Mouse (Mus musculus) midbrain, embryonic 15.5 days (tissue): Measurements from ENCODE around the gene Slc6a1. TPM values are rescaled to one million over a fixed set of nuclear protein-coding genes. Genes with fewer than 3 reads are reported as not detected.
A peak's percentile ranks its signal among the peaks of the same experiment; 100 is the strongest.
"Not testable (repeated sequence)": the region's sequence is repeated elsewhere in the genome, so short reads cannot be mapped to it uniquely, and the experiment has no call there.

Experiments used
- ATAC-seq: fragments of 200-750 bp; cut with Nextera tagmentation; replicated peaks from 2 replicates; pipeline ENCODE4 v1.8.0; 2017; ENCODE audit warnings: moderate TSS enrichment
- H3K27ac ChIP-seq: fragments of 300-500 bp; sonication (generic); 2 replicates; pipeline ENCODE4 v1.5.1; 2015; ENCODE audit warnings: mild to moderate bottlenecking, inconsistent platforms
- H3K27me3 ChIP-seq: fragments of 300-500 bp; sonication (generic); replicated peaks from 2 replicates; pipeline ENCODE4 v1.6.1; 2015; ENCODE audit warnings: inconsistent platforms
- H3K36me3 ChIP-seq: fragments of 300-500 bp; sonication (generic); replicated peaks from 2 replicates; pipeline ENCODE4 v1.6.1; 2015; ENCODE audit warnings: inconsistent platforms
- H3K4me1 ChIP-seq: fragments of 300-500 bp; sonication (generic); 2 replicates; pipeline ENCODE4 v1.6.1; 2015; ENCODE audit warnings: inconsistent platforms
- H3K4me2 ChIP-seq: fragments of 300-500 bp; sonication (generic); 2 replicates; pipeline ENCODE4 v1.6.1; 2015; ENCODE audit warnings: inconsistent platforms, mild to moderate bottlenecking, moderate library complexity
- H3K4me3 ChIP-seq: fragments of 300-500 bp; sonication (generic); 2 replicates; pipeline ENCODE4 v1.5.1; 2015; ENCODE audit warnings: mild to moderate bottlenecking, inconsistent platforms
- H3K9ac ChIP-seq: fragments of 300-500 bp; sonication (generic); 2 replicates; pipeline ENCODE4 v1.6.1; 2015; ENCODE audit warnings: mild to moderate bottlenecking, inconsistent platforms
- H3K9me3 ChIP-seq: fragments of 300-500 bp; sonication (generic); 2 replicates; pipeline ENCODE4 v1.6.1; 2016; ENCODE audit warnings: inconsistent platforms
- whole genome bisulfite sequencing: fragments of 180-500 bp; shearing (Covaris S2); methylation state at CpG from one replicate; pipeline ENCODE4 v1.1.7; 2015; ENCODE audit warnings: mixed read lengths; 5-methylcytosine and 5-hydroxymethylcytosine counted together
- polyA plus RNA-seq: library from polyadenylated mRNA; unstranded; fragments of >200 nt; fragmentation: Nextera tagmentation; extraction: Ambion mirVana; gene quantifications from 2 replicates; pipeline ENCODE4 v1.2.1, GENCODE M21; 2015

The Slc6a1 gene
- polyA plus RNA-seq, 1 experiment from 2014 or later: 155 TPM

GRCm38 (mm10) chr6:114336128-114336943 is 53.9 kb downstream of the Slc6a1 start:
- H3K4me3 ChIP-seq: no peak overlapping the region
- no peak overlapping the region for H3K9ac ChIP-seq
- H3K4me1 ChIP-seq: peaks cover 5% of the 10 kb centered on the region; the same call in 1 of the 2 replicates
- H3K36me3 ChIP-seq: no peaks in the 10 kb centered on the region
- no peaks in the 10 kb centered on the region for H3K9me3 ChIP-seq
- H3K4me2 ChIP-seq: no peak overlapping the region
- no peaks in the 10 kb centered on the region for H3K27me3 ChIP-seq
- ATAC-seq: no peak
- 55% methylated on average over 11 of the region's 11 CpGs for WGBS
- H3K27ac ChIP-seq: 0 out of 2 replicates have a peak overlapping the region, but pooled peaks have one; percentile 20

GRCm38 (mm10) chr6:114336944-114337215 is 54.4 kb downstream of the Slc6a1 start:
- H3K4me2 ChIP-seq: no peak overlapping the region
- H3K27me3 ChIP-seq: no peaks in the 10 kb centered on the region
- 32% methylated on average over 1 of the region's 1 CpGs for WGBS
- H3K9ac ChIP-seq: no peak overlapping the region
- no peaks in the 10 kb centered on the region for H3K36me3 ChIP-seq
- H3K4me3 ChIP-seq: no peak overlapping the region
- ATAC-seq: no peak
- H3K9me3 ChIP-seq: no peaks in the 10 kb centered on the region
- H3K27ac ChIP-seq: 0 out of 2 replicates have a peak overlapping the region, but pooled peaks have one; percentile 20
- H3K4me1 ChIP-seq: peaks cover 5% of the 10 kb centered on the region; the same call in 1 of the 2 replicates

DNA sequence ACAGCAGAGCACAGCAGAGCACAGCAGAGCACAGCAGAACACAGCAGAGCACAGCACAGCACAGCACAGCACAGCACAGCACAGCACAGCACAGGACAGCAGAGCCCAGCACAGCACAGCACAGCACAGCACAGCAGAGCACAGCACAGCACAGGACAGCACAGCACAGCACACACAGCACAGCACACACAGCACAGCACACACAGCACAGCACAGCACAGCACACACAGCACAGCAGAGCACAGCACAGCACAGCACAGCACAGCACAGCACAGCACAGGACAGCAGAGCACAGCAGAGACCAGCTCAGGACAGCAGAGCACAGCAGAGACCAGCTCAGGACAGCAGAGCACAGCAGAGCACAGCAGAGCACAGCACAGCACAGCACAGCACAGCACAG is 58.9 kb downstream of the Slc6a1 start:
- not testable (repeated sequence) for ATAC-seq, H3K27ac ChIP-seq, H3K9me3 ChIP-seq, H3K9ac ChIP-seq, H3K27me3 ChIP-seq, H3K4me2 ChIP-seq, H3K4me3 ChIP-seq, H3K4me1 ChIP-seq, H3K36me3 ChIP-seq

DNA sequence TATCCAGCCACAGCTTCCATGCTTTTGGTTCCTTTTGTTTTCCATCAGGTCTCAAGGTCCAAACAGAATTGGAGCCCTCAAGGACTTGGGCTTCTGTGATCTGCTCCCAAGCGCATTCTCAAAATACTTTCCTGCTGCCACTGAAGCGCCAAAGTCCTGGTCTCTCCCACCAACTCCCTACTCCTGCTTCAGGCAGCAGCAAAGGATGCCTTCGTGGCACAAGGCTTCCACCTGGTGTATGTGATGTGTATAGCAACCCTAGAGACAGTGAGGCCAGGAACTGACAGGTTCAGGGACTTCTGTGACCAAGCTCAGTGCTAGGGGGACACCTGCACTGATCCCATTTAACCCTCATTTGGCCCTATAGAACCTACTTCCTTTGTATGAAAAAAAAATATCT is 61.3 kb downstream of the Slc6a1 start:
- Histone ChIP-seq H3K4me2 (no peak overlapping the region), H3K27ac (no peak overlapping the region), H3K4me3 (no peak overlapping the region), H3K9me3 (no peaks in the 10 kb centered on the region), H3K9ac (no peak overlapping the region), H3K27me3 (0 out of 2 replicates have a peak, but pooled peaks cover 3% of the 10 kb centered on the region), H3K36me3 (no peaks in the 10 kb centered on the region), H3K4me1 (peaks cover 7% of the 10 kb centered on the region)
- peak; percentile 50; the same call in 1 of the 2 replicates for ATAC-seq
- 17% methylated on average over 3 of the region's 3 CpGs for WGBS

- Histone ChIP-seq H3K9me3 (no peaks in the 10 kb centered on the region), H3K27ac (no peak overlapping the region), H3K4me2 (no peak overlapping the region), H3K36me3 (no peaks in the 10 kb centered on the region), H3K27me3 (0 out of 2 replicates have a peak, but pooled peaks cover 3% of the 10 kb centered on the region), H3K4me1 (peaks cover 7% of the 10 kb centered on the region), H3K4me3 (no peak overlapping the region), H3K9ac (no peak overlapping the region)
- ATAC-seq: no peak
- 43% methylated on average over 4 of the region's 4 CpGs for WGBS
These were observed 62.7 kb downstream of the Slc6a1 start for GRCm38 (mm10) chr6:114345156-114345555.

GRCm38 (mm10) chr6:114347831-114348754 is 65.7 kb downstream of the Slc6a1 start:
- Histone ChIP-seq H3K36me3 (no peaks in the 10 kb centered on the region), H3K27me3 (0 out of 2 replicates have a peak, but pooled peaks cover 3% of the 10 kb centered on the region), H3K9me3 (no peaks in the 10 kb centered on the region), H3K4me2 (no peak overlapping the region), H3K27ac (0 out of 2 replicates have a peak overlapping the region, but pooled peaks have one; percentile 13), H3K4me3 (no peak overlapping the region), H3K9ac (no peak overlapping the region), H3K4me1 (peaks cover 7% of the 10 kb centered on the region)
- WGBS: 33% methylated on average over 13 of the region's 13 CpGs
- ATAC-seq: peak; percentile 60

GRCm38 (mm10) chr6:114354635-114355034 is 72.2 kb downstream of the Slc6a1 start:
- Histone ChIP-seq H3K4me1 (no peaks in the 10 kb centered on the region), H3K9me3 (no peaks in the 10 kb centered on the region), H3K27me3 (no peaks in the 10 kb centered on the region), H3K27ac (no peak overlapping the region), H3K4me3 (no peak overlapping the region), H3K9ac (no peak overlapping the region), H3K36me3 (no peaks in the 10 kb centered on the region), H3K4me2 (no peak overlapping the region)
- no peak for ATAC-seq
- WGBS: 78% methylated on average over 4 of the region's 4 CpGs

GRCm38 (mm10) chr6:114358171-114358570 is 75.7 kb downstream of the Slc6a1 start:
- no peak for ATAC-seq
- Histone ChIP-seq H3K36me3 (no peaks in the 10 kb centered on the region), H3K27me3 (no peaks in the 10 kb centered on the region), H3K4me2 (no peak overlapping the region), H3K9me3 (no peaks in the 10 kb centered on the region), H3K4me3 (no peak overlapping the region), H3K9ac (no peak overlapping the region), H3K27ac (no peak overlapping the region), H3K4me1 (no peaks in the 10 kb centered on the region)
- WGBS: 52% methylated on average over 3 of the region's 3 CpGs

GRCm38 (mm10) chr6:114362355-114362754 is 79.9 kb downstream of the Slc6a1 start:
- H3K36me3 ChIP-seq: no peaks in the 10 kb centered on the region
- no peak overlapping the region for H3K4me3 ChIP-seq
- no peaks in the 10 kb centered on the region for H3K9me3 ChIP-seq
- H3K9ac ChIP-seq: no peak overlapping the region
- 82% methylated on average over 4 of the region's 4 CpGs for WGBS
- ATAC-seq: no peak
- H3K27me3 ChIP-seq: no peaks in the 10 kb centered on the region
- H3K4me1 ChIP-seq: no peaks in the 10 kb centered on the region
- no peak overlapping the region for H3K4me2 ChIP-seq
- H3K27ac ChIP-seq: no peak overlapping the region

DNA sequence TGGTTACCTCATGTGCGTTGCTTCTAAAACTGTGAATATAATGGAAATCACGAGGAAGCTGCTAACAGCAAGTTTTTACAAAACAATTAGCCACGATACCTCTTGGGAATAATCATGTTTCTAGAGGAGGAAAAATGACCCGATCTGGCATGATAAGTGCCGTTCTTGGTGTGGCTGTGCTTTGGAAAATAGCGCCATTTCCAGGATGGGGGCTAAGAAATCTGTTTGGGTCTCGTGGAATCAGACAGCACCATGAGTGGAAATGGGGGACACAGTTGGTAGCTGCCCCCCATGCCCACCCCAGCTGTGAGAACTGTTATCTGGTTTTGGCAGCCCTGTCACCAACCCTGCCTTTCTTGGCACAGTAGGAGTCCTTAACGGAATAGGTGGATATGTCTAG is 81.3 kb downstream of the Slc6a1 start:
- H3K9ac ChIP-seq: no peak overlapping the region
- no peak overlapping the region for H3K27ac ChIP-seq
- WGBS: 82% methylated on average over 8 of the region's 8 CpGs
- no peaks in the 10 kb centered on the region for H3K4me1 ChIP-seq
- H3K36me3 ChIP-seq: no peaks in the 10 kb centered on the region
- no peak overlapping the region for H3K4me2 ChIP-seq
- no peaks in the 10 kb centered on the region for H3K27me3 ChIP-seq
- ATAC-seq: no peak
- H3K4me3 ChIP-seq: no peak overlapping the region
- no peaks in the 10 kb centered on the region for H3K9me3 ChIP-seq

DNA sequence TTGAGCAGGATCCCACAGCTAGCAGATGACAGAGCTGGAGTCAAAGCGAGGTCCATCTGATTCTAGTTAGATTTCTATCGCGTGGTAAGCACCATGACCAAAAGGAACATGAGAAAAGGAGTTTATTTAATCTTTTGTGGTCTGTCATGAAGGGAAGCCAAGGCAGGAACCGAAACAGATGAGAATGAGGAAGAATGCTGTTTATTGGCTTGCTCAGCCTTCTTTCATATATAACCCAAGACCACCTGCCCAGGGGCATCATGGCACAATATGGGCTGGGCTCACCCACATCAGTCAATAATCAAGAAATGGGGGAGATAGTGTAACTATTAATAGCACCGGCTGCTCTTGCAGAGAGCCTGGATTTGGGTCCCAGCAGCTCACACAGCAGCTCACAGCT is 82.3 kb downstream of the Slc6a1 start:
- ATAC-seq: no peak

GRCm38 (mm10) chr6:114366191-114366590 is 83.8 kb downstream of the Slc6a1 start:
- Histone ChIP-seq H3K4me2 (no peak overlapping the region), H3K36me3 (no peaks in the 10 kb centered on the region), H3K4me3 (no peak overlapping the region), H3K27me3 (no peaks in the 10 kb centered on the region), H3K27ac (no peak overlapping the region), H3K9me3 (no peaks in the 10 kb centered on the region), H3K4me1 (no peaks in the 10 kb centered on the region), H3K9ac (no peak overlapping the region)
- WGBS: 58% methylated on average over 5 of the region's 5 CpGs
- ATAC-seq: no peak

More for the DNA sequence above, 82.3 kb downstream of the Slc6a1 start:
- no peaks in the 10 kb centered on the region for H3K36me3 ChIP-seq
- no peaks in the 10 kb centered on the region for H3K27me3 ChIP-seq
- H3K27ac ChIP-seq: no peak overlapping the region
- 89% methylated on average over 5 of the region's 5 CpGs for WGBS
- no peaks in the 10 kb centered on the region for H3K4me1 ChIP-seq
- no peak overlapping the region for H3K4me2 ChIP-seq
- no peaks in the 10 kb centered on the region for H3K9me3 ChIP-seq
- no peak overlapping the region for H3K4me3 ChIP-seq
- no peak overlapping the region for H3K9ac ChIP-seq
